Mouse (Mus musculus) limb, embryonic 13.5 days (tissue): ENCODE data around the gene Epha5. TPM values are rescaled to one million over a fixed set of nuclear protein-coding genes. Genes with fewer than 3 reads are reported as not detected.

ENCODE experiments used
- ATAC-seq: fragments of 200-750 bp; cut with Nextera tagmentation; 2 replicates; pipeline ENCODE4 v1.8.0; 2017; ENCODE audit warnings: low read depth, moderate number of reproducible peaks, moderate TSS enrichment; ENCODE audit not compliant: low FRiP score
- H3K27ac ChIP-seq: fragments of 300-500 bp; sonication (generic); 2 replicates; pipeline ENCODE4 v1.5.1; 2015; ENCODE audit warnings: inconsistent platforms, mild to moderate bottlenecking, moderate library complexity
- H3K27me3 ChIP-seq: fragments of 300-500 bp; sonication (generic); 2 replicates; pipeline ENCODE4 v1.6.1; 2015; ENCODE audit warnings: mild to moderate bottlenecking, inconsistent platforms
- H3K36me3 ChIP-seq: fragments of 300-500 bp; sonication (generic); 2 replicates; pipeline ENCODE4 v1.6.1; 2015; ENCODE audit warnings: inconsistent platforms, mild to moderate bottlenecking, moderate library complexity
- H3K4me1 ChIP-seq: fragments of 300-500 bp; sonication (generic); 2 replicates; pipeline ENCODE4 v1.6.1; 2015; ENCODE audit warnings: inconsistent platforms
- H3K4me2 ChIP-seq: fragments of 300-500 bp; sonication (generic); replicated peaks from 2 replicates; pipeline ENCODE4 v1.6.1; 2015; ENCODE audit warnings: inconsistent platforms, mild to moderate bottlenecking, moderate library complexity
- H3K4me3 ChIP-seq: fragments of 300-500 bp; sonication (generic); 2 replicates; pipeline ENCODE4 v1.5.1; 2015; ENCODE audit warnings: moderate library complexity, mild to moderate bottlenecking, inconsistent platforms
- H3K9ac ChIP-seq: fragments of 300-500 bp; sonication (generic); 2 replicates; pipeline ENCODE4 v1.6.1; 2015; ENCODE audit warnings: mild to moderate bottlenecking, inconsistent platforms
- H3K9me3 ChIP-seq: fragments of 300-500 bp; sonication (generic); 2 replicates; pipeline ENCODE4 v1.6.1; 2016; ENCODE audit warnings: inconsistent platforms
- WGBS: fragments of 180-500 bp; shearing (Covaris S2); methylation state at CpG from one replicate; pipeline ENCODE4 v1.1.7; 2015; 5-methylcytosine and 5-hydroxymethylcytosine counted together
- polyA plus RNA-seq: library from polyadenylated mRNA; unstranded; fragments of >200 nt; fragmentation: Nextera tagmentation; extraction: Ambion mirVana; gene quantifications from 2 replicates; pipeline ENCODE4 v1.2.1, GENCODE M21; 2015

The Epha5 gene
- polyA plus RNA-seq, 1 experiment from 2014 or later = 7.2 TPM

GRCm38 (mm10) chr5:84053880-84054279 is 363.3 kb downstream of the Epha5 start:
- Histone ChIP-seq H3K27me3 (no peaks in the 10 kb centered on the region), H3K27ac (no peak overlapping the region), H3K9me3 (no peaks in the 10 kb centered on the region), H3K4me2 (no peak overlapping the region), H3K9ac (no peak overlapping the region), H3K36me3 (no peaks in the 10 kb centered on the region), H3K4me1 (no peaks in the 10 kb centered on the region), H3K4me3 (no peak overlapping the region)
- ATAC-seq = no peak
- 91% methylated on average over 2 of the region's 2 CpGs for WGBS

DNA sequence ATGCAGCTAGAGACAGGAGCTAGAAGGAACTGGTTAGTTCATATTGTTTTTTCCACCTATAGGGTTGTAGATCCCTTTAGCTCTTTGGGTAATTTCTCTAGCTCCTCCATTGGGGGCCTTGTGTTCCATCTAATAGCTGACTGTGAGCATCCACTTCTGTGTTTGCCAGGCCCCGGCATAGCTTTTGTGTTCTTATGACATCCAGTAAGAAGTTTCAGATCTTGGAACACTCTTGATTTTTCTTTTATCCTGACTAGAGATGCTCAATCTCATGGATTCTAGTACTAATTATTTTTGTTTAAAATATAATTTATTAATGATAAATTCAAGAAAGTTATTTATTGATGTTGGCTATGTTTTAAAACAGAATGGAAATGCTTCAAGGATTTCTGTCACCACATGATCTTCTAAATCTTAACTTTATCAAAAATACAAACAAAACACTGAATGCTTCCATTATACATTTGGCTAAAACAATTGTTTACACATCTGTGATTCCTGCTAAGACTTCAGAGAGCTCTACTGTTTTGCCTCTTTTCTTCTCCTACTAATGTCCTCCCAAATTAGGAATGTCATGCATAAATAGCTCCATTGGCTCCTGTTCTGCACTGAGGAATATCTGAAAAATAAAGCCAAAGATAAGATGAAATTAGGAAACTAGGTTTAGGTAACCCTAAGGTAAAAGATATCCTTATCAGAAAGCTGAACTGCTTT is 379.8 kb downstream of the Epha5 start:
- Histone ChIP-seq H3K4me2 (no peak overlapping the region), H3K27ac (no peak overlapping the region), H3K9ac (no peak overlapping the region), H3K4me1 (no peaks in the 10 kb centered on the region), H3K27me3 (no peaks in the 10 kb centered on the region), H3K36me3 (no peaks in the 10 kb centered on the region), H3K4me3 (no peak overlapping the region), H3K9me3 (no peaks in the 10 kb centered on the region)
- ATAC-seq = no peak
- WGBS = 95% methylated on average over 1 of the region's 1 CpGs
